Mouse (Mus musculus): Measurements from ENCODE around the gene Naa35. TPM values are rescaled to one million over a fixed set of nuclear protein-coding genes. Genes with fewer than 3 reads are reported as not detected.

Gene Naa35
- polyA plus RNA-seq, 1 experiment from 2014 or later, result 102 TPM

GRCm38 (mm10) chr13:59562471-59562870 lies 22.6 kb upstream of the Naa35 start:
- Histone ChIP-seq H3K27ac (replicated peaks; ENCODE audit: low read depth, low read length) (no peak overlapping the region), H3K36me3 (ENCODE audit: control insufficient read depth, insufficient read depth, low read length) (no peaks in the 10 kb centered on the region), H3K4me3 (ENCODE audit: low read depth, low read length) (no peak overlapping the region), H3K4me1 (ENCODE audit: control insufficient read depth, insufficient read depth, low read length) (no peaks in the 10 kb centered on the region), H3K9me3 (ENCODE audit: control insufficient read depth, low read length) (no peaks in the 10 kb centered on the region), H3K9ac (ENCODE audit: low read length) (no peak overlapping the region), H3K27me3 (ENCODE audit: control insufficient read depth, insufficient read depth, low read length) (no peaks in the 10 kb centered on the region), H3K4me2 (ENCODE audit: low read depth, severe bottlenecking) (no peak overlapping the region)
- DNase-seq (ENCODE audit: low spot score) (no peak), ATAC-seq (ENCODE audit: insufficient number of reproducible peaks, low FRiP score, low TSS enrichment, low read depth) (no peak)
- 92% methylated on average over 2 of the region's 2 CpGs for WGBS

DNA sequence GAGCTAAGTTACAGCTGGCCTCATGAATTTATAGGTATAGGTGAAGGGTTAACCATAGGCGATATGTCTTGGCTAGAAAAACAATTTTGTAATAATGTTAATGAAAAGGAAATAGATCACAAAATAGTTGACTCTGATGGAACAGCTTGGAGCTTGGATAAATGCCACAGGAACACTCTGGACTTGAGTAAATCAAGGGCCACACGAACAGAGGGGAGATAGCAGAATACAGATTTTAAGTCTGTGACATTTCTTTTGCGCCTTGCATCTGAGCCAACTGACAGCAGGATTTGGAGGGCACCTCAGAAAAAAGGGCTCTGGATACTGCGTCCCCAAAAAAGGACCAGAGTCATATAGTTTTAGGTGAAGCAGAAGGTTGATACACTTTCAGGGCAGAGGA lies 20.6 kb upstream of the Naa35 start:
- H3K4me3 ChIP-seq (ENCODE audit: low read depth, low read length), result no peak overlapping the region
- H3K9ac ChIP-seq (ENCODE audit: low read length), result no peak overlapping the region
- no peak for DNase-seq (ENCODE audit: low spot score)

GRCm38 (mm10) chr13:59564923-59565322 lies 20.1 kb upstream of the Naa35 start:
- no peaks in the 10 kb centered on the region for H3K9me3 ChIP-seq (ENCODE audit: control insufficient read depth, low read length)
- no peak overlapping the region for H3K27ac ChIP-seq (replicated peaks; ENCODE audit: low read depth, low read length)
- H3K36me3 ChIP-seq (ENCODE audit: control insufficient read depth, insufficient read depth, low read length), result no peaks in the 10 kb centered on the region
- H3K4me2 ChIP-seq (ENCODE audit: low read depth, severe bottlenecking), result no peak overlapping the region
- no peaks in the 10 kb centered on the region for H3K4me1 ChIP-seq (ENCODE audit: control insufficient read depth, insufficient read depth, low read length)
- DNase-seq (ENCODE audit: low spot score) (no peak), ATAC-seq (ENCODE audit: insufficient number of reproducible peaks, low FRiP score, low TSS enrichment, low read depth) (no peak)
- no peak overlapping the region for H3K4me3 ChIP-seq (ENCODE audit: low read depth, low read length)
- H3K9ac ChIP-seq (ENCODE audit: low read length), result no peak overlapping the region
- WGBS, result 86% methylated on average over 10 of the region's 10 CpGs
- H3K27me3 ChIP-seq (ENCODE audit: control insufficient read depth, insufficient read depth, low read length), result no peaks in the 10 kb centered on the region

More for the DNA sequence above, 20.6 kb upstream of the Naa35 start:
- no peaks in the 10 kb centered on the region for H3K36me3 ChIP-seq (ENCODE audit: control insufficient read depth, insufficient read depth, low read length)
- H3K4me2 ChIP-seq (ENCODE audit: low read depth, severe bottlenecking), result no peak overlapping the region
- ATAC-seq (ENCODE audit: insufficient number of reproducible peaks, low FRiP score, low TSS enrichment, low read depth), result no peak
- 84% methylated on average over 4 of the region's 4 CpGs for WGBS
- H3K9me3 ChIP-seq (ENCODE audit: control insufficient read depth, low read length), result no peaks in the 10 kb centered on the region
- no peaks in the 10 kb centered on the region for H3K4me1 ChIP-seq (ENCODE audit: control insufficient read depth, insufficient read depth, low read length)
- no peaks in the 10 kb centered on the region for H3K27me3 ChIP-seq (ENCODE audit: control insufficient read depth, insufficient read depth, low read length)
- no peak overlapping the region for H3K27ac ChIP-seq (replicated peaks; ENCODE audit: low read depth, low read length)

- Histone ChIP-seq H3K9me3 (ENCODE audit: control insufficient read depth, low read length) (no peaks in the 10 kb centered on the region), H3K36me3 (ENCODE audit: control insufficient read depth, insufficient read depth, low read length) (no peaks in the 10 kb centered on the region), H3K27me3 (ENCODE audit: control insufficient read depth, insufficient read depth, low read length) (no peaks in the 10 kb centered on the region), H3K9ac (ENCODE audit: low read length) (no peak overlapping the region), H3K4me1 (ENCODE audit: control insufficient read depth, insufficient read depth, low read length) (no peaks in the 10 kb centered on the region), H3K4me2 (ENCODE audit: low read depth, severe bottlenecking) (no peak overlapping the region), H3K4me3 (ENCODE audit: low read depth, low read length) (no peak overlapping the region), H3K27ac (replicated peaks; ENCODE audit: low read depth, low read length) (no peak overlapping the region)
- ATAC-seq (ENCODE audit: insufficient number of reproducible peaks, low FRiP score, low TSS enrichment, low read depth) (no peak), DNase-seq (ENCODE audit: low spot score) (no peak)
- 73% methylated on average over 9 of the region's 9 CpGs for WGBS
These were observed 19.0 kb upstream of the Naa35 start for GRCm38 (mm10) chr13:59565945-59566520.

- Histone ChIP-seq H3K9ac (ENCODE audit: low read length) (no peak overlapping the region), H3K4me3 (ENCODE audit: low read depth, low read length) (no peak overlapping the region), H3K4me2 (ENCODE audit: low read depth, severe bottlenecking) (no peak overlapping the region), H3K27me3 (ENCODE audit: control insufficient read depth, insufficient read depth, low read length) (no peaks in the 10 kb centered on the region), H3K36me3 (ENCODE audit: control insufficient read depth, insufficient read depth, low read length) (no peaks in the 10 kb centered on the region), H3K27ac (replicated peaks; ENCODE audit: low read depth, low read length) (no peak overlapping the region), H3K9me3 (ENCODE audit: control insufficient read depth, low read length) (no peaks in the 10 kb centered on the region), H3K4me1 (ENCODE audit: control insufficient read depth, insufficient read depth, low read length) (no peaks in the 10 kb centered on the region)
- no peak for DNase-seq (ENCODE audit: low spot score)
- ATAC-seq (ENCODE audit: insufficient number of reproducible peaks, low FRiP score, low TSS enrichment, low read depth), result no peak
- WGBS, result 89% methylated on average over 6 of the region's 6 CpGs
These were observed 14.0 kb upstream of the Naa35 start for GRCm38 (mm10) chr13:59571107-59571506.

DNA sequence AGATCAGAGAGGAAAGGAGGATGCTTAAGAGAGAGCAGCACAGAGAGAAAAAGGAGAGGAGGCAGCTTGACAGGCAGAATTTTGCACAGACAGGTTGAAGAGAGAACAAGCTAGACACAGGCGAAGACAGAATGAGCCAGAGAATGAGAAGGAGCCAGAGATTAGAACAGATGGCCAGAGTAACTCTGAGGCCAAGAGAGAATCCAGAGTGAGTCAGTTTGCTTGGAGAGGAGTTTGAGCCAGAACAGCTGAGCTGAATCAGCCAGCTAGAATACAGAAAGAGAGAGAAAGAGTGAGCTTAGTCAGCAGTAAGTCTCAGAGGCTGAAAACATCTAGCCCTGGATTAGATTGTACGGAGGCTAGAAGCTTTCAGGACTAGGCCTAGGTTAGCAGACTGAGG lies 12.5 kb upstream of the Naa35 start:
- Histone ChIP-seq H3K9ac (ENCODE audit: low read length) (no peak overlapping the region), H3K27ac (replicated peaks; ENCODE audit: low read depth, low read length) (no peak overlapping the region), H3K4me3 (ENCODE audit: low read depth, low read length) (no peak overlapping the region), H3K9me3 (ENCODE audit: control insufficient read depth, low read length) (no peaks in the 10 kb centered on the region), H3K36me3 (ENCODE audit: control insufficient read depth, insufficient read depth, low read length) (no peaks in the 10 kb centered on the region), H3K4me1 (ENCODE audit: control insufficient read depth, insufficient read depth, low read length) (no peaks in the 10 kb centered on the region), H3K27me3 (ENCODE audit: control insufficient read depth, insufficient read depth, low read length) (no peaks in the 10 kb centered on the region), H3K4me2 (ENCODE audit: low read depth, severe bottlenecking) (no peak overlapping the region)
- no peak for ATAC-seq (ENCODE audit: insufficient number of reproducible peaks, low FRiP score, low TSS enrichment, low read depth)
- no peak for DNase-seq (ENCODE audit: low spot score)
- 94% methylated on average over 2 of the region's 2 CpGs for WGBS

DNA sequence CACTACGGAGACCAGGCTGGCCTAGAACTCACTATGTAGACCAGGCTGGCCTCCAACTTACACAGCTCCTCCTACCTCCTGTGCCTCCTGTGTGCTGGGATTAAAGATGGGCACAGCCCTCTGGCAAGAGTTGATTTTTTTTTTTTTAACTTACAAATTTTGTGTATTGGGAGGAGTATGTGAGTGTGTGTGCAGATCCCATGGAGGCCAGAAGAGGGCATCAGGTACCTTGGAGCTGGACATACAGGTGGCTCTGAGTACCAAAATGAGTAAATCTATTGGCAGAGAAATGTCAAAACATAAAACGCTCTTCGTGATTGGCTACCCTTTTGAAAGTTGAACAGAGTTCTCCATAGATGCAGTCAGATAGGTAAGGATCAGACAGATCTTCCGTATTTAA lies 4.1 kb upstream of the Naa35 start:
- H3K27me3 ChIP-seq (ENCODE audit: control insufficient read depth, insufficient read depth, low read length), result no peaks in the 10 kb centered on the region
- H3K27ac ChIP-seq (replicated peaks; ENCODE audit: low read depth, low read length), result no peak overlapping the region
- H3K9me3 ChIP-seq (ENCODE audit: control insufficient read depth, low read length), result no peaks in the 10 kb centered on the region
- H3K4me2 ChIP-seq (ENCODE audit: low read depth, severe bottlenecking), result no peak overlapping the region
- WGBS, result 92% methylated on average over 4 of the region's 4 CpGs
- no peak overlapping the region for H3K4me3 ChIP-seq (ENCODE audit: low read depth, low read length)
- ATAC-seq (ENCODE audit: insufficient number of reproducible peaks, low FRiP score, low TSS enrichment, low read depth) (no peak), DNase-seq (ENCODE audit: low spot score) (no peak)
- no peaks in the 10 kb centered on the region for H3K36me3 ChIP-seq (ENCODE audit: control insufficient read depth, insufficient read depth, low read length)
- no peaks in the 10 kb centered on the region for H3K4me1 ChIP-seq (ENCODE audit: control insufficient read depth, insufficient read depth, low read length)
- no peak overlapping the region for H3K9ac ChIP-seq (ENCODE audit: low read length)

DNA sequence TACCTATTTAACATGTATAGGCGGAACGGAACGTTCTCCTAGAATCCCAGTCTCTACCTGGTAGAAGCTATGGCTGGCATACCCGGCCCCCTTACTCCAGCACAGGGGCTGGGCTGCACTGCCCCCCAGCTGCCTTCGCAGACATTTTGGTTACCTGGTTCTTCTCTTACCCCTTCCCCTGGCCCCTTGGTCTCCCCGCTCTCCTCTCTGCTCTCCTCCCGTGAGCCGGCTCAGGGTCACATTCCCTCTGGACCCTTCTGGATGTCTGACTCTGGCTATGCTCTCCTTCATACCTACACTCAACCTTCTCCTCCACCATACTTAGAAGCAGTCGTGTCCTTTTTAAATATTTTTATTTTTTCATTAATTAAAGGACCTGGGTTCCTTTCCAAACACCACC lies 578 bp upstream of the Naa35 start:
- H3K27ac ChIP-seq (replicated peaks; ENCODE audit: low read depth, low read length), result no peak overlapping the region
- ATAC-seq (ENCODE audit: insufficient number of reproducible peaks, low FRiP score, low TSS enrichment, low read depth) (peak; percentile 49), DNase-seq (ENCODE audit: low spot score) (peak; percentile 61)
- H3K4me2 ChIP-seq (ENCODE audit: low read depth, severe bottlenecking), result peak overlapping the region; percentile 55
- 3% methylated on average over 9 of the region's 9 CpGs for WGBS
- H3K4me3 ChIP-seq (ENCODE audit: low read depth, low read length), result peak overlapping the region; percentile 89
- no peaks in the 10 kb centered on the region for H3K27me3 ChIP-seq (ENCODE audit: control insufficient read depth, insufficient read depth, low read length)
- H3K9ac ChIP-seq (ENCODE audit: low read length), result peak overlapping the region; percentile 12; the same call in 1 of the 2 replicates
- no peaks in the 10 kb centered on the region for H3K9me3 ChIP-seq (ENCODE audit: control insufficient read depth, low read length)
- peaks cover 3% of the 10 kb centered on the region; the same call in 1 of the 2 replicates for H3K36me3 ChIP-seq (ENCODE audit: control insufficient read depth, insufficient read depth, low read length)
- peaks cover 9% of the 10 kb centered on the region; the same call in 1 of the 2 replicates for H3K4me1 ChIP-seq (ENCODE audit: control insufficient read depth, insufficient read depth, low read length)

DNA sequence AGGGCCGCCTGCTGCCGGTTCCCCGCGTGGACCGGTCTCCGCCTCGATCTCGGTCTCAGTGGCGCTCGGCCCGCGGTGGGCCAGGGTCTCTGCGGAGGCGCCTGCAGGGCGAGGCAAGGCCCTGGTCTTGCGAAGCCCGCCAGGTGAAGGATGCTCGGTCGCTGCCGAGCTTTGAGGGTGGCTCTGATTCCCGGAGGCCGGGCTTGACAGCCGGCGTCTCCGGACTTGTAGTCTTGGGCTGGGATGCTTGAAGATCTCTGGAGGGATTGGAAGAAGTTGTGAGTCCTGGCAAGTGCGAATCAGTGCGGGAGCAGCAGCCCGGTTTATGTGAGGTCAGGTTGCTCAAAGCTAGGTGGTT lies 568 bp downstream of the Naa35 start:
- no peaks in the 10 kb centered on the region for H3K27me3 ChIP-seq (ENCODE audit: control insufficient read depth, insufficient read depth, low read length)
- H3K4me1 ChIP-seq (ENCODE audit: control insufficient read depth, insufficient read depth, low read length), result peaks cover 9% of the 10 kb centered on the region; the same call in 1 of the 2 replicates
- ATAC-seq (ENCODE audit: insufficient number of reproducible peaks, low FRiP score, low TSS enrichment, low read depth), result no peak
- peak overlapping the region; percentile 51 for H3K4me2 ChIP-seq (ENCODE audit: low read depth, severe bottlenecking)
- H3K4me3 ChIP-seq (ENCODE audit: low read depth, low read length), result peak overlapping the region; percentile 89
- peak overlapping the region; percentile 36 for H3K27ac ChIP-seq (replicated peaks; ENCODE audit: low read depth, low read length)
- peak; percentile 66 for DNase-seq (ENCODE audit: low spot score)
- peaks cover 3% of the 10 kb centered on the region; the same call in 1 of the 2 replicates for H3K36me3 ChIP-seq (ENCODE audit: control insufficient read depth, insufficient read depth, low read length)
- peak overlapping the region; percentile 84 for H3K9ac ChIP-seq (ENCODE audit: low read length)
- no peaks in the 10 kb centered on the region for H3K9me3 ChIP-seq (ENCODE audit: control insufficient read depth, low read length)
- under 1% methylated on average over 23 of the region's 28 CpGs for WGBS

Data from limb, embryonic 11.5 days (tissue).